Mouse (Mus musculus) embryonic facial prominence, embryonic 12.5 days (tissue): Measurements from ENCODE around the gene G6pc3. TPM values are rescaled to one million over a fixed set of nuclear protein-coding genes. Genes with fewer than 3 reads are reported as not detected.
A peak's percentile ranks its signal among the peaks of the same experiment; 100 is the strongest.

ENCODE experiments used
- ATAC-seq: fragments of 200-750 bp; cut with Nextera tagmentation; 2 replicates; pipeline ENCODE4 v1.8.0; 2017; ENCODE audit not compliant: insufficient number of reproducible peaks, insufficient read depth, low FRiP score, low TSS enrichment
- H3K27ac ChIP-seq: fragments of 300-500 bp; sonication (generic); 2 replicates; pipeline ENCODE4 v1.5.1; 2016; ENCODE audit warnings: mild to moderate bottlenecking
- H3K27me3 ChIP-seq: fragments of 300-500 bp; sonication (generic); 2 replicates; pipeline ENCODE4 v1.6.1; 2016; ENCODE audit warnings: mild to moderate bottlenecking, moderate library complexity
- H3K36me3 ChIP-seq: fragments of 300-500 bp; sonication (generic); 2 replicates; pipeline ENCODE4 v1.6.1; 2016; ENCODE audit warnings: mild to moderate bottlenecking
- H3K4me1 ChIP-seq: fragments of 300-500 bp; sonication (generic); 2 replicates; pipeline ENCODE4 v1.6.1; 2016
- H3K4me2 ChIP-seq: fragments of 300-500 bp; sonication (generic); replicated peaks from 2 replicates; pipeline ENCODE4 v1.6.1; 2016; ENCODE audit warnings: mild to moderate bottlenecking, moderate library complexity
- H3K4me3 ChIP-seq: fragments of 300-500 bp; sonication (generic); 2 replicates; pipeline ENCODE4 v1.5.1; 2016; ENCODE audit warnings: mild to moderate bottlenecking
- H3K9ac ChIP-seq: fragments of 300-500 bp; sonication (generic); 2 replicates; pipeline ENCODE4 v1.6.1; 2016; ENCODE audit warnings: mild to moderate bottlenecking, moderate library complexity
- H3K9me3 ChIP-seq: fragments of 300-500 bp; sonication (generic); 2 replicates; pipeline ENCODE4 v1.6.1; 2016; ENCODE audit warnings: mild to moderate bottlenecking, moderate library complexity
- WGBS: fragments of 180-500 bp; shearing (Covaris S2); methylation state at CpG from one replicate; pipeline ENCODE4 v1.1.7; 2016; 5-methylcytosine and 5-hydroxymethylcytosine counted together
- polyA plus RNA-seq: library from polyadenylated mRNA; unstranded; fragments of >200 nt; fragmentation: Nextera tagmentation; extraction: Ambion mirVana; gene quantifications from 2 replicates; pipeline ENCODE4 v1.2.1, GENCODE M21; 2016

G6pc3 gene
- polyA plus RNA-seq: 30.3 and 31.3 TPM in 2 replicates

DNA sequence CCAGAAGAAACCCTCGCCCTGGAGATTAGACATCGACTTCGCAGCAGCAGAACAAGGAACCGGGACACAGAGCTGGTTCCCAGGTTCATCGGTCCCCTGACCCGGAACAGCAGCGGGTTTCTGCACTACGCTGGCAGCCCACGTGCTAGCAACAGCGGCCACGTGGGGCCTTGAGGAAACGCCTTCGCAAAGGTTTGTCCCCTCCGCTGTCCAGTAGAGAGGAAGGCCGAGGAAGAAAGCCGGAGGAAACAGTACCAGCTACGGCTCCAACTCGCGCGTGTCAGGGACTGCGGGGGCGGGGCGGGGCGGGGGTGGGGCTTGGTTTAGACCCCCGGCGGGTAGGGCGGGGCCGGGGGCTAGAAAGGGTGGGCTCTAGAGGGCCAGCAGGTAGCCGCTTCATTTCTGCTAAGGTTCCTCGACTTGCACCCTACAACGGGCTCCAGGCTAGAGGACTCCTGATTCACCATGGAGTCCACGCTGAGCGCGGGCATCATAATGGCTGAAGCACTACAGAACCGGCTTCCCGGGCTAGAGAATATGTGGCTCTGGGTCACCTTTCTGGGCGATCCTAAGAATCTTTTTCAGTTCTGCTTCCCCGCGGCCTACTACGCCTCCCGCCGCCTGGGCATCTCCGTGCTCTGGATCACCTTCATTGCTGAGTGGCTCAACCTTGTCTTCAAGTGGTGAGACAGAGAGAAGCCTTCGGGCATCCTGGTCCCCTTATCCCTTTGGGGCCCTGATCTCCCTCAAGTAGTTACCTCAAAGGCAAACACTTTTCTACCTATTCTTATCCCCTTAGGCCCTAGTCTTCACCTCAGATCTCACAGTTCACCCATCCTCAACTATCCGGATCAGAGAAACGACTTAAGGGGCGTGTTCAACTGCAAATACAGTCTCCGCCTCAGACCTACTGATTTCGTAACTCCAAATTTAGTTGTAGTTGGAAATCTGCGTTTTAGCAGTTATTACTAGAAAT lies at the start of gene G6pc3:
G6pc3 (plus strand) TSS at position 160 of the 976 bp plus-strand sequence.
- ATAC-seq: peak; percentile 81
- 2% methylated on average over 50 of the region's 50 CpGs for WGBS

DNA sequence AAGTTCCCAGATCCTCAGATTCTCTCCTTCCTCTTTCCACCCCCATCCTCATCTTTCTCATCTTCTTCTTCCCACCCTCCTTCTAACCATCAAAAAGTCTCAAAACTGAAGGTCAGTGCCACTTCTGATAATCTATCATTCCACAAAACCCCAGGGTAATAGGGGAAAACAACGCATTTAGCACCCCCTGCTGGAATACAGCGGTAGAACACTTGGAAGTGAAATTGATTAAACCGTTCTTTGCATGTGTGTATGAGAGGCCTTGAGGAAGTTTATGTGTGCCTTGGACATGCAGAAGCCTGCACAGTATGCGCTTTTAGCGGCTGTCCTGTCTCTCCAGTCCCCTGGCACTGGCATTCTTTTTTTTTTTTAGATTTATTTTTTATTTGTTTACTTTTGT lies 48.9 kb upstream of the G6pc3 start:
- Histone ChIP-seq H3K27me3 (peaks cover 34% of the 10 kb centered on the region), H3K9me3 (no peaks in the 10 kb centered on the region)

More for the DNA sequence above, at the start of gene G6pc3:
- H3K27me3 ChIP-seq: no peaks in the 10 kb centered on the region
- peaks cover 26% of the 10 kb centered on the region for H3K36me3 ChIP-seq
- H3K4me3 ChIP-seq: peak within 1 kb of the TSS; percentile 59
- no peaks in the 10 kb centered on the region for H3K9me3 ChIP-seq
- peak within 1 kb of the TSS; percentile 84 for H3K4me2 ChIP-seq
- peak within 1 kb of the TSS; percentile 67 for H3K9ac ChIP-seq
- H3K4me1 ChIP-seq: peaks cover 16% of the 10 kb centered on the region
- H3K27ac ChIP-seq: peak within 1 kb of the TSS; percentile 63

DNA sequence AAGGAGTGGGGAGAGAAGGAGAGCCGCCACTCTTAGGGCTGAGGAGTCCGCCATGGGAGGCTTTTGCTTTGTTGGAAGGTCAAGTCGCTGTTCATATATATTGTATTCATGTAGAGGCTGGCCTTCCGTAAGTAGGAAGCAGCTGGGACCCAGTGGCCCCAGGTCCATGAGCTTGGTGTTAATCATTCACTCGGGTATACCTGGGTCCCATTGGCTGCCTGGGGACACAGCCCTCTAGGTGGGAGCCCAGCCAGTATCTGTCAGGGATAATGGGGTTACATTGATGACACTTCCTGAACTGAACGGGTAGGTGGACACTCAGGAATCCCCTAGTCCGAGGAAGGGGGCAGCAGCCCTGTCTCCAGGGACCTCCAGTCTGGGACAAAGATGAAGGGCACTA lies 47.1 kb upstream of the G6pc3 start:
- Histone ChIP-seq H3K36me3 (no peaks in the 10 kb centered on the region), H3K27me3 (peaks cover 46% of the 10 kb centered on the region), H3K9me3 (no peaks in the 10 kb centered on the region), H3K4me2 (no peak overlapping the region), H3K9ac (no peak overlapping the region), H3K4me1 (peaks cover 20% of the 10 kb centered on the region), H3K4me3 (no peak overlapping the region), H3K27ac (no peak overlapping the region)
- ATAC-seq: no peak
- WGBS: 69% methylated on average over 7 of the region's 7 CpGs

More for the DNA sequence above, 48.9 kb upstream of the G6pc3 start:
- 2% methylated on average over 5 of the region's 5 CpGs for WGBS
- no peak overlapping the region for H3K27ac ChIP-seq
- H3K4me3 ChIP-seq: no peak overlapping the region
- H3K36me3 ChIP-seq: no peaks in the 10 kb centered on the region
- ATAC-seq: no peak
- H3K4me2 ChIP-seq: no peak overlapping the region
- peaks cover 7% of the 10 kb centered on the region; the same call in 1 of the 2 replicates for H3K4me1 ChIP-seq
- no peak overlapping the region for H3K9ac ChIP-seq

DNA sequence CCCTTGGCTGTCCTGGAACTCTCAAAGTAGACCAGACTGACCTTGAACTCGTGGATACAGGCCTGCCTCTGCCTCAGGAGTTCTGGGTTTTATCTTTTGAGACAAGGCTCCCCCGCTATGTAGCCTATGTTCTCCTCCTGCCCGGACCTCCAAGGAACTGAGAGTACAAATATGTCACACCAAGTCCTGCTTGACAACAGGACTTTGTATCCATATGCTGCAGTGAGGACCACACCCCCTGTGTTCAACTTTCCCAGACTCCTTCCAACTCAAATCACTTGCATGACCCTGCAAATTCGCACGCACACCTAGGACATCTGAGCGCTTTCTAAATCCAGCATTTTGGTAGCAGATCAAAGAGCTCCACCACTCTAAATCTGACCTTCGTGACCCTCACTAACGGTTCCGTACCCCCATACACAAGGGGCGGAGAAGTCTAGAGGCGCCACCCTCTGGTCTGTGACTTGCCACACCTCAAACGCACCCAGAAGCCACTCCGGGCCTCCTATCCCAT lies 44.4 kb upstream of the G6pc3 start:
- H3K4me1 ChIP-seq: peaks cover 25% of the 10 kb centered on the region
- H3K4me3 ChIP-seq: peak overlapping the region; percentile 35
- H3K27me3 ChIP-seq: peaks cover 71% of the 10 kb centered on the region
- no peak overlapping the region for H3K27ac ChIP-seq
- WGBS: 22% methylated on average over 13 of the region's 13 CpGs
- H3K9me3 ChIP-seq: no peaks in the 10 kb centered on the region
- no peak for ATAC-seq
- H3K9ac ChIP-seq: 0 out of 2 replicates have a peak overlapping the region, but pooled peaks have one; percentile 27
- H3K4me2 ChIP-seq: peak overlapping the region; percentile 54
- H3K36me3 ChIP-seq: no peaks in the 10 kb centered on the region

DNA sequence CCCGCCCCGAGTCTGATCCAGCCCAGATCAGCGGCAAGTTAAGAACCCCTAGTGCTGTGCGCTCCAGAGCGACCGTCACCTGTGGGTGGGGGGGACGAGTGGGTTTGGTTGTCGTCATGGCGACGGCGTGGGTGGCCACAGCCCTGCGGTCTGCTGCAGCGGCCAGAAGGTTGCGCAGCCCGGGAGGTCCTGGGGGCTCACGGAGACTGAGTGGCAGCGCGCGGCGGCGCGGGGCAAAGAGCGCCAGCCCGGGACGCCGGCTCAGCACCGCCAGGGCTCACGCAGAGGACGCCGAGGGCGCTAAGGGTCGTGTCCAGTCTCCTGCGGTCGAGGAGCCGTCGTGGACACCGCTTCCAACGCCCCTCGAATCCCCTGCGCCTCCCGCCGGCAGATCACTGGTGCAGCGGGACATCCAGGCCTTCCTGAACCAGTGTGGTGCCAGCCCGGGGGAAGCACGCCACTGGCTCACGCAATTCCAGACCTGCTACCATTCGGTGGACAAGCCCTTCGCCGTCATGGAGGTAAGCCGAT lies 43.9 kb upstream of the G6pc3 start, which contains the start of gene Nags:
Nags (plus strand) TSS at position 43 of the 531 bp plus-strand sequence.
- no peak within 1 kb of the TSS for H3K27ac ChIP-seq
- peak within 1 kb of the TSS; percentile 35 for H3K4me3 ChIP-seq
- H3K27me3 ChIP-seq: peaks cover 71% of the 10 kb centered on the region
- H3K4me2 ChIP-seq: peak within 1 kb of the TSS; percentile 54
- H3K9me3 ChIP-seq: no peaks in the 10 kb centered on the region
- WGBS: 1% methylated on average over 50 of the region's 50 CpGs
- H3K36me3 ChIP-seq: no peaks in the 10 kb centered on the region
- H3K4me1 ChIP-seq: peaks cover 25% of the 10 kb centered on the region
- peak within 1 kb of the TSS; percentile 27; the same call in 1 of the 2 replicates for H3K9ac ChIP-seq
- ATAC-seq: no peak

DNA sequence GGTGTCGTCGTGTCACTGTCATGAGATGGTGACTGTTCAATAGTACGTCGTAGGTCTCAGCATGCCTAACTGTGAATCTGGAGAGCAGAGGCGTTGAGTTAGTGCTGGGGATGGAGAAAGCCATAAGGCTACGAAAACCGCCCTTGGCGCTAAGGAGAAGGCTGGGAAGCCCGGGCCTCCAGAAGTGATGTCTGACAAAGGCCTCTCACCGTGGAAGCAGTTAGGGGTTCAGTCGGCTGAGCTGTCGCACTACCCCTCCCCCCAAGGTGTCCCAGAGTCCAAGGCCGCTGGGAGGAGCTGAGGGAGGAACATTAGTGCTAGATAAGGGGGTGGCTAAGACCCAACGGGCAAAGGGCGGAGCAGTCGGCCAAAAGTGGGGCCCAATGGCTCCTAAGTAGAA lies 43.4 kb upstream of the G6pc3 start:
- Histone ChIP-seq H3K9me3 (no peaks in the 10 kb centered on the region), H3K27ac (no peak overlapping the region), H3K36me3 (no peaks in the 10 kb centered on the region), H3K4me2 (peak overlapping the region; percentile 54; the same call in 1 of the 2 replicates), H3K9ac (0 out of 2 replicates have a peak overlapping the region, but pooled peaks have one; percentile 27), H3K4me1 (peaks cover 25% of the 10 kb centered on the region), H3K27me3 (peaks cover 71% of the 10 kb centered on the region), H3K4me3 (peak overlapping the region; percentile 35)
- 3% methylated on average over 16 of the region's 16 CpGs for WGBS
- no peak for ATAC-seq

DNA sequence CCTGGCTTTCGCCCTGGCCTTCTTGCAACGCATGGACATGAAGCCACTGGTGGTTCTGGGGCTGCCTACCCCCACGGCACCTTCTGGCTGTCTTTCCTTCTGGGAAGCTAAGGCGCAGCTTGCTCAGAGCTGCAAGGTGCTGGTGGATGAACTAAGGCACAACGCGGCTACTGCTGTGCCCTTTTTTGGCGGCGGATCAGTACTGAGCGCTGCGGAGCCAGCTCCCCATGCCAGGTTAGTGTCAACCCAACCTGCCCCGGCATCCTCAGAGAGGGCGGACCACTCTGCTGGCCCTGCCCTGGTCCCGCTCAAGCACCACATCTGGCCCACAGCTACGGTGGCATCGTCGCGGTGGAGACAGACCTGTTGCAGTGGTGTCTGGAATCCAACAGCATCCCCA lies 42.9 kb upstream of the G6pc3 start:
- no peak overlapping the region for H3K9ac ChIP-seq
- no peak for ATAC-seq

DNA sequence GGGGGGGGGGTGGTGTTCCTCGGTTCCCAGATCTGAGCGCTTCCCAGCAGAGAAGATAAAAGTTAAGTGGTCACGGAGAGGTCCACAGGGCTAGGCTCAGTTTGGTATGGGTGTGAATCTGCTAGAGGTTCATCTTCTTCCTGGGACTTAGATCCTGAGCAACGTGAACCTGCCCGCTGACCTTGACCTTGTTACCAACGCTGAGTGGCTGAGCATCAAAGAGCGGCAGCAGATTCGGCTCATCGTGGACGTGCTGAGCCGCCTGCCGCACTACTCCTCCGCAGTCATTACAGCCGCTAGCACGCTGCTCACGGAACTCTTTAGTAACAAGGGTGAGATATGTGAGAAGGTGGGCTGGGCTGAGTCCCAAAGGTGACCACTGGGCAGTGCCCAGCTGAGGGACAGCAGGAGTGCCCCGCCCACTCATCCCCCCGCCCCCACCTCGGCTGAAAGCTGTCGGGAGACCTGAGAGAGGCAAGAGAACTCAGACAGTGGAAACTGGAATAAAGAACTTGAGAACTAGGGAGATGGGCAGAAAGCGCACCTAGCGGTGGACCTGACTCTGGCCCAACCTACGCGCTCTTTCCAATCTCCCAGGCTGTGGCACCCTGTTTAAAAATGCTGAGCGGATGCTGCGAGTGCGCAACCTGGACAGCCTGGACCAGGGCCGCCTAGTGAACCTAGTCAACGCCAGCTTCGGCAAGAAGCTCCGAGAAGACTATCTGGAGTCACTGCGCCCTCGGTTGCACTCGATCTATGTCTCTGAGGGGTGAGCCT lies 42.0 kb upstream of the G6pc3 start:
- Histone ChIP-seq H3K36me3 (peaks cover 1% of the 10 kb centered on the region), H3K9ac (no peak overlapping the region), H3K4me1 (peaks cover 25% of the 10 kb centered on the region), H3K4me2 (peak overlapping the region; percentile 27; the same call in 1 of the 2 replicates), H3K4me3 (peak overlapping the region; percentile 13; the same call in 1 of the 2 replicates), H3K9me3 (no peaks in the 10 kb centered on the region), H3K27me3 (peaks cover 71% of the 10 kb centered on the region), H3K27ac (no peak overlapping the region)
- no peak for ATAC-seq
- 12% methylated on average over 34 of the region's 34 CpGs for WGBS

More for the DNA sequence above, 42.9 kb upstream of the G6pc3 start:
- Histone ChIP-seq H3K36me3 (no peaks in the 10 kb centered on the region), H3K27ac (no peak overlapping the region), H3K4me1 (peaks cover 25% of the 10 kb centered on the region), H3K4me2 (peak overlapping the region; percentile 15; the same call in 1 of the 2 replicates), H3K27me3 (peaks cover 71% of the 10 kb centered on the region), H3K4me3 (0 out of 2 replicates have a peak overlapping the region, but pooled peaks have one; percentile 35), H3K9me3 (no peaks in the 10 kb centered on the region)
- WGBS: 7% methylated on average over 17 of the region's 17 CpGs

DNA sequence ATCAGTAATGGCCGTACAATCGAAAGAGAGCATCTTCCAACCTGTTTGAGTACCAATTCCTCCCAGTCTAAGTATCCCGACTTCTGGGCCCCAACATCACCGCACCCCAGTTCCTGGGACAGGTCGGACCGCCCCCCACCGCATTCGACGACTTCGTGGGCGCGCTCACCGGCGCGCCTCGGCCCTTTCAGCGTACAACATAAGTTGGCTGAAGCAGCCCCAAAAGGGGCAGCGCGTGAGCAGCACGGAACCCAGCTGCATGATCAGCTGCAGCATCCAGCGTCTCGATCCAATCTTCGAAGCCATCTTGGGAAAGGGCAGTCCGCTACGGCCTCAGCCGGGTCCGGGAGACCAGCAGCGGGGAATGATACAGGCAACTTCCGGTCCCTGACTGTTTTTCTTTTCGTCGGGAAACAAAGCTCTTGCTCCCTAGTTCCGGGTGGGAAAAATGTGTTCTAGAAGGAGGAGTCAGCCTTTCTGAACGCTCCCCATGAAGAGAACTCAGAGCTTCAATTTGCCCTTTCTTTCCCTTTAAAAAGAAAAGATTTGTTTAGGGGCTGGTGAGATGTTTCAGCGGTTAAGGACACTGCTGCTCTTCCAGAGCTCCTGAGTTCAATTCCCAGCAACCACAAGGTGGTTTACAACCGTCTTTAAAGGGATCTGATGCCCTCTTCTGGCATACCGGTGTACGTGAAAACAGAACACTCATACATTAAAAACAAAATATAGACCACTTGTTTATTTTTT lies 33.2 kb upstream of the G6pc3 start, which contains the start of gene Tmem101:
Tmem101 (minus strand) TSS at position 366 of the 747 bp plus-strand sequence.
- peak within 1 kb of the TSS; percentile 86 for H3K9ac ChIP-seq
- H3K4me3 ChIP-seq: peak within 1 kb of the TSS; percentile 88
- no peaks in the 10 kb centered on the region for H3K9me3 ChIP-seq
- H3K27ac ChIP-seq: peak within 1 kb of the TSS; percentile 83
- peak; percentile 73; the same call in 1 of the 2 replicates for ATAC-seq
- peaks cover 20% of the 10 kb centered on the region for H3K36me3 ChIP-seq
- peaks cover 9% of the 10 kb centered on the region for H3K4me1 ChIP-seq
- H3K4me2 ChIP-seq: peak within 1 kb of the TSS; percentile 91
- under 1% methylated on average over 37 of the region's 37 CpGs for WGBS
- no peaks in the 10 kb centered on the region for H3K27me3 ChIP-seq

DNA sequence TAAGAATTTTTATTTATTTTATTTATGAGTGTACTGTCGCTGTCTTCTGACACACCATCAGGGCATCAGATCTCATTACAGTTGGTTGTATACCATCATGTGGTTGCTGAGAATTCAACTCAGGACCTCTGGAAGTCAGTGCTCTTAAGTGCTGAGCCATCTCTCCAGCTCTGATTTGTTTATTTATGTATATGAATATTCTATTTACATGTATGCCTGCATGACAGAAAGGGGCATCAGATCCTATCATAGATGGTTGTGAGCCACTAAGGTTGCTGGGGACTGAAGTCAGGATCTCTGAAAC lies 32.7 kb upstream of the G6pc3 start:
- H3K4me2 ChIP-seq: no peak overlapping the region
- ATAC-seq: no peak
- no peak overlapping the region for H3K4me3 ChIP-seq

More for the DNA sequence above, 32.7 kb upstream of the G6pc3 start:
- Histone ChIP-seq H3K36me3 (peaks cover 25% of the 10 kb centered on the region), H3K27ac (no peak overlapping the region), H3K9ac (no peak overlapping the region), H3K27me3 (no peaks in the 10 kb centered on the region), H3K9me3 (no peaks in the 10 kb centered on the region), H3K4me1 (peaks cover 9% of the 10 kb centered on the region)
- WGBS: 6% methylated on average over 1 of the region's 1 CpGs
